Mouse (Mus musculus) thymus, adult 2 months (tissue): ENCODE measurements at regions not wholly inside any gene's neighbourhood (a gene's known extent, or its start where the extent isn't known, plus 50 kb on each side); places are given as distances from the start of the nearest gene placed in this dataset.

Experiments
- DNase-seq: peaks from one replicate; pipeline ENCODE4 v3.0.0; 2021
- H3K27ac ChIP-seq: fragments of 200-500 bp; 2 replicates; pipeline ENCODE4 v1.5.1; 2012; ENCODE audit warnings: low read length, control low read depth; ENCODE audit not compliant: control insufficient read depth, insufficient read depth
- H3K27me3 ChIP-seq: fragments of 200-500 bp; 2 replicates; pipeline ENCODE4 v1.6.1; 2012; ENCODE audit warnings: mild to moderate bottlenecking, low read length, moderate library complexity, mixed read lengths; ENCODE audit not compliant: control insufficient read depth, insufficient read depth
- H3K36me3 ChIP-seq: fragments of 200-500 bp; 2 replicates; pipeline ENCODE4 v1.6.1; 2012; ENCODE audit warnings: mild to moderate bottlenecking, low read length, moderate library complexity; ENCODE audit not compliant: control insufficient read depth, insufficient read depth
- H3K4me1 ChIP-seq: fragments of 200-500 bp; replicated peaks from 2 replicates; pipeline ENCODE4 v1.6.1; 2012; ENCODE audit warnings: low read length; ENCODE audit not compliant: control insufficient read depth, insufficient read depth
- H3K4me3 ChIP-seq: fragments of 200-500 bp; 2 replicates; pipeline ENCODE4 v1.5.1; 2012; ENCODE audit warnings: mild to moderate bottlenecking, low read length, control low read depth, moderate library complexity; ENCODE audit not compliant: control insufficient read depth, insufficient read depth
- CTCF ChIP-seq: fragments of 200-500 bp; IDR thresholded peaks from 2 replicates; pipeline ENCODE4 v1.5.1; 2012; ENCODE audit warnings: mild to moderate bottlenecking, control low read depth, low read length, moderate library complexity, borderline replicate concordance; ENCODE audit not compliant: control insufficient read depth, poor library complexity, insufficient read depth; ENCODE audit errors: extremely low read depth
- POLR2A ChIP-seq: fragments of 200-500 bp; IDR thresholded peaks from 2 replicates; pipeline ENCODE4 v1.6.1; 2012; ENCODE audit warnings: mild to moderate bottlenecking, low read length, control low read depth, moderate library complexity; ENCODE audit not compliant: control insufficient read depth, poor library complexity, insufficient read depth; ENCODE audit errors: extremely low read depth
- WGBS: fragments of 180-500 bp; shearing (Covaris S2); methylation state at CpG from one replicate; pipeline ENCODE4 v1.1.7; 2018; 5-methylcytosine and 5-hydroxymethylcytosine counted together

DNA sequence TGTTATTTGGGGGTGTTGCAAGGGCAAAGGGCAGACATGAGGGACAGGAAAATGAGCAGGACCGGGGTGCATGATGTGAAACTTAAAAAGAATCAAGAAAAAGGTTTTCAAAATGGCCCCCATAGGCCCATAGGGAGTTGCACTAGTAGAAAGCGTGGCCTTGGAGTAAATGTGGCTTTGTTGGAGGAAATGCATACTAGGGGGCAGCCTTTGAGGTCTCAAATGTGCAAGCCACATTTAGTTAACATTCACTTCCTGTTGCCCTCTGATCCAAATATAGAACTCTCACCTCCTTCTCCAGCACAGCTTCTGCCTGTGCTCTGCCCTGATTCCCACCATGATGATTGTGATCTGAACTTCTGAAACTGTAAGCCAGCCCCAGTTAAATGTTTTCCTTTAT is 173.2 kb downstream of the Kdr start:
- DNase-seq = no peak
- Histone ChIP-seq H3K27me3 (no peaks in the 10 kb centered on the region), H3K4me1 (peaks cover 13% of the 10 kb centered on the region), H3K27ac (no peak overlapping the region), H3K36me3 (no peaks in the 10 kb centered on the region), H3K4me3 (no peak overlapping the region)
- no peak for TF ChIP-seq POLR2A
- TF ChIP-seq CTCF = no peak
- WGBS = 40% methylated on average over 2 of the region's 2 CpGs

DNA sequence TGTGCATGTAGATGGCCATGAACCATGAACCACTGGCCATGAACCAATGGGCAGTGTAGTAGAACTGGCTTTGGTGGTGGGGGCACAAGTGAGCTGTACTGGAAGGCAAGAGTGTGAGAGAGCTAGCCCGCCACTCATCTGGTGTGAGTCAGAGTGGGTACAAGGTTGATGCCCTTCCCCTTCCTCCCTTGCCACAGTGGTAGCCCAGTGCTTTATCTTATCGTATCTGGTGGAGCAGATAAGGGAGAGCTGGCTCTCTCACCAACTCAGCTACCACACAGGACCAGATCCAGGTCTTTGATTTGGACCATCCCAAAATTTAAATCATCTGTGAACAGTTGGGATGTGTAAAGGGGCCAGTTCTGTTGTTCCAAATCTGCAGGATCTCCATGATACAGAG is 173.9 kb downstream of the Kdr start:
- WGBS = 89% methylated on average over 2 of the region's 2 CpGs
- no peaks in the 10 kb centered on the region for H3K27me3 ChIP-seq
- TF ChIP-seq CTCF = no peak
- no peak for TF ChIP-seq POLR2A
- H3K4me1 ChIP-seq = peaks cover 13% of the 10 kb centered on the region
- no peaks in the 10 kb centered on the region for H3K36me3 ChIP-seq
- H3K4me3 ChIP-seq = no peak overlapping the region
- DNase-seq = no peak
- H3K27ac ChIP-seq = no peak overlapping the region

DNA sequence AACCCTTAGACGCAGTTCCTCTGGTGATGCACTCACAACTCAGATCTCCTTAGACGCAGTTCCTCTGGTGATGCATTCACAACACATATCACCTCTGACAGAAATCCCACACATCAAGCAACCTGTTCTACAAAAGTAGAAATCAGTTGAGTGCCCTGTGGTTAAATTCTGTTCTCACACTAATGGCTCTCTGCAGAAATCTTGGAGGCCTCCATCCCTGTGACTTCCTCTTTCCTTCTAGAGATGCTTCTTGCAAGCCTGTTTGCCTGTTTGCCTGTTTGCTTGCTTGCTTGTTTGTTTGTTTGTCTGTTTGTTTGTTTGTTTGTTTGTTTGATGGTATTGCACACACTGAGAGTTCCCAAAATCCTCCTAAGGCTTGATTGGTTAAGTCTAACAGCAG is 175.2 kb downstream of the Kdr start:
- peaks cover under 1% of the 10 kb centered on the region; the same call in 1 of the 2 replicates for H3K4me1 ChIP-seq
- DNase-seq = no peak
- TF ChIP-seq POLR2A (no peak), CTCF (no peak)
- WGBS = 83% methylated on average over 2 of the region's 2 CpGs
- no peak overlapping the region for H3K4me3 ChIP-seq
- no peaks in the 10 kb centered on the region for H3K27me3 ChIP-seq
- H3K27ac ChIP-seq = no peak overlapping the region
- no peaks in the 10 kb centered on the region for H3K36me3 ChIP-seq

DNA sequence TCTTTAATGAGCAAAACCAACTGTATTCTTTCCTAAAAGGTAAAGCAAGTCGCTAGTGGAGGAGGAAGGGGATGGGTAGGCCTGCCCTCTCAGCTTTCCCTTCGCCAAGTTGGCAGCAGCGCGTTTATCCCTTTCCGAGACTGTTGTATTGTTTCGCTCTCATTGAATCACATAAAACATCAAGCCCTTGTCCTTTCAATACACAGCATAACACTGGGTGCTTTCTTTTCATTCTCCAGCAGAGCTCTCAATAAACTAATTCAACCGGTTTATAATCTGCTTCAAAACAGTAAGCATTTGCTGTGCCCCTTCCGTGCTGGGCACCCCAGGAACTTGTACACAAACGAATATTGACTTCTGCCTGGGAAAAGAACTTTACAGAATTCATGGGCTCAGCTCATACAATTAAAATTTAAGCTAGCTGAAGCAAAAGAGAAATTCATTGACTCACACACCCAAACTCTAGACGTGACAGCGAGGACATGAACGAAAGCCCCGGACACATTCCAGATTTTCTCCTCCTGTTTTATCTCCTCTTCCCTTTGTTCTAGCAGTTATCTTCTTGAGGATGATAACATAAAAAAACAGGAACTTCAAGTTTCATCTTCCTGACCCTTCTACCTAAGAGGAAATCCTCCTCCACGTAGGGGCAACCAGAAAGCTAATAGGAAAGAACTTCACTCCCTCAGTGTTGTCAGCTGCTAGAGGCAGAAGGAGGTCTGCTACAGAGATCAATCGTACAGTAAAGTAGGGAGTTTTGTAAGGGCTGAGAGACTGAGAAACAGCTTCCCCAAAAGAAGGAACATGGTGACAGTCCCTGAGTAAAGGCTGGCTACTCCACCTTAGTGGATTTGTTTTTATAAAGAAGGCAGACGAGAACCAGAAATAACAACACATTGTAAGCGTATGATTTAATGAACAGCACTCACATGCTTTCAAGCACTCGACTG is 177.9 kb downstream of the Kdr start:
- H3K27me3 ChIP-seq = no peaks in the 10 kb centered on the region
- TF ChIP-seq POLR2A = no peak
- no peak for TF ChIP-seq CTCF
- no peaks in the 10 kb centered on the region for H3K36me3 ChIP-seq
- no peak for DNase-seq
- H3K4me3 ChIP-seq = no peak overlapping the region
- no peak overlapping the region for H3K27ac ChIP-seq
- WGBS = 70% methylated on average over 18 of the region's 18 CpGs
- H3K4me1 ChIP-seq = no peaks in the 10 kb centered on the region

DNA sequence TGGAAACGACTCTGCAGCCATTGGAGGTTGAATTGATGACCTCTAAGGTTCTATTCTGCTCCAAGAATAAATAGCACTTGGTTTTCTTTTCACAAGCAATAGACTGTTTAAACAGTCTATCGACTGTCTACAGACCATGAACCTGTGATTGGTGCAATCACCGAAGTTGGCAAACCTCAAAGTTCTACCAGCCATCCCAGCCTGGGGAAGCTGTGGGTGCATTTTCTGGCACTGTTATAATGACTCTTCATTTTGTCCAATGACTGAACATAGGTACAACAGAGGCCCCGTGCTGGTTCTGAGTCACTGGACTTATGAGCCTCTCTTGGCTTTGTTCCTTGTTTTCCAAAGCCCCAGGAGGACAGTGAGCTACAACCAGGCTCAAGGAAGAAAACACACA is 178.6 kb downstream of the Kdr start:
- Histone ChIP-seq H3K36me3 (no peaks in the 10 kb centered on the region), H3K4me1 (no peaks in the 10 kb centered on the region), H3K27me3 (no peaks in the 10 kb centered on the region), H3K27ac (no peak overlapping the region), H3K4me3 (no peak overlapping the region)
- no peak for TF ChIP-seq CTCF
- no peak for TF ChIP-seq POLR2A
- 34% methylated on average over 4 of the region's 4 CpGs for WGBS
- no peak for DNase-seq

DNA sequence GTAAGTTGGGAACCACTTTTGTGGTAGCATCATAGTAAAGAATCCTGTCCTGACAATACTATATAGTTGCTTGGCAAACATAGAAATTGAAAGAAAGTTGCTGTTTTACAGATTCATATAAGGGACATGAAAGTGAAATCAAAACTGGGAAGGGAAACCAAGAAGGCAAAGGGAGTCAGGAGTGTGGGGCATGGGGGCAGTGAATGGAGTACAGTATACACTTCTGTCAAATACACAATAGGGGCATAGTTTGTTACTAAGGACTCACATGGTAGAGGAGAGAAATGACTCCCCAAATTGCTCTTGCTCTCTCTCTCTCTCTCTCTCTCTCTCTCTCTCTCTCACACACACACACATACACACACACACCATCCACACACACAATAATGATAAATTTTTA is 185.1 kb downstream of the Kdr start:
- TF ChIP-seq POLR2A (no peak), CTCF (no peak)
- Histone ChIP-seq H3K4me1 (peaks cover 4% of the 10 kb centered on the region), H3K36me3 (no peaks in the 10 kb centered on the region), H3K27ac (no peak overlapping the region), H3K27me3 (no peaks in the 10 kb centered on the region), H3K4me3 (no peak overlapping the region)
- DNase-seq = no peak
